Mouse (Mus musculus): ENCODE data around the gene Pde9a.
A peak's percentile ranks its signal among the peaks of the same experiment; 100 is the strongest.
"Not testable (repeated sequence)": the region's sequence is repeated elsewhere in the genome, so short reads cannot be mapped to it uniquely, and the experiment has no call there.

Gene Pde9a

DNA sequence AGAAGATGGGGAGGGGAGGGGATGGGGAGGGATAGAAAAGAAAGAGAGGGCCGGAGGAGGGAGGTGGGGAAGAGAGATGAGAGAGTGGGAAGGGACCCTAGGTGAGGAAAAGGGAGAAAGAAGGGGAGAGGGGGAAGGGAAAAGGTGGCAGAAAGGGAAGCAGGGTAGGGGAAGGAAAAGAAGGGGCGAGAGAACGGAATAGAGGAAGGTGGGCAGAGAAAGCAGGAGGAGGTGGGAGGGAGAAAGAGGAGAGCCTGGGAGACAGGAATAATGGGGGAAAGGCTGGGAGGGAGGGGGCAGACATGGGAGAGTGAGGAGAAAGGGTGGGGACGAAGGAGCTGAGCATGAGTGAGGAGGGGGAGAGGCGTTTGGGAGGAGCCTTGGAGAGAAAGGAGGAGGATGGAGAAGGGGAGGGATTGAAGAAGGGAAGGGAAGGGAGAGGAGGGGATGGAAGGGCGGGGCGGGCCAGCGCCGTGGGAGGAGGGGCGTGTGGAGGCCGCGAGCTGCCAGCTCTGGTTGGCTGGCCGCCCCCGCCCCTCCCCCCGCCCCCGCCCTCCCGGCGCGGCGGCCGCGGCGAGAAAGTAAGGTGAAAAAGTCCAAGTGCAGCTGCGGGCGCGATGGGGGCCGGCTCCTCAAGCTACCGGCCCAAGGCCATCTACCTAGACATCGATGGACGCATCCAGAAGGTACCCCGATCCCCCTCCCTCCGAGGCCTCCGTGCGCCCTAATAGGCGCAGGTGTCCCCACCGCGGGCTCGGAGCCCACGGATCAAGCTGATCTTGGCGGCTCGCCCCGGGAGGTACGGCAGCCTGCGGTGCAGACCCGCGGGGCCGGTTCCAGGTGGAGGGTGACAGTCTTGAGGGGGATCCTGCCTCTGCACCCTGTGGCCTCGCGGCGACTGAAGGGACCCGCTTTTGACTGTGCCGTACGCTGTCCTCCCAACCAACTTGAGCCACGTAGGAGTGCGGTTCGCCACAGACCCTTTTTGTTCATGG lies at the start of gene Pde9a:
Pde9a (plus strand) TSS at position 540 of the 995 bp plus-strand sequence.
- peak; percentile 50 for DNase-seq (ENCODE audit: low spot score)

DNA sequence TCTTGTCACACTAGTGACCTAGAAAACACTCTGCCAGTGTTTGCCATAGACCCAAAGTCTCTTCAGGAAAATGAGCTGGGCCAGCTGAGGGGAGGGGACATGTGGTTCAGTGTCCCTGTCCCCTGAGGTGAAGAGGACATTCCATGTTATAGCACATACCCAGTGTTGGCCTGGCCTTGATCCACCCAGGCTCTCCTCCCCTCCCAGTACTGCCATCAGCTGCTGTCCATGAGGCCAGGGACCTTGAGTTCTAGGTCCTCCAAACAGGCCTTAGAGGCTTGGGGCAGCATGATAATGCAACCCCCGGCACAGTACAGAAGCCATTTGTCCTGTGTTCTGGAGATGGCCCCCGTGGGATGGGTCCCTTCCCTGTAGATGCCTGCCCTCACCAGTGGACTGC lies 46.2 kb upstream of the Pde9a start:
- DNase-seq (ENCODE audit: low spot score) = peak; percentile 24

DNA sequence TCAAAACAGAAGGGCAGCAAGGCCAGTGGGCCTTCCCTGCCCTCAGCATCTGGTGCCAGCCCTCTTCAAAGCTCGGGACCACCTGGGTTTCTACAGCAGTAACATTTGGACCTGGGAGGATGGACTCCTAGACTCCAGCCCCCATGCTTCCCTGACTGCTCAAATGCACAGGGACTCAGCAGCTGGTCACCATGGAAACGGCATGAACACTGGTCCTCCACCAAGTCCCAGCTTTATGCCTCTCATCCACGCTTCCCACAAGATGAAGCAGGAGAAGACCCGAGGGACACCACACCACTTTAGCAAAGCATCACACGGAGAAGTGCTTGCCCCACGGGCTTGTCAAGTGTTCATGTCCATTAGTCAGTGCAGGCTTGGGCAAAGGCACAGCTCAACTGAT lies 43.8 kb upstream of the Pde9a start:
- no peak for DNase-seq (ENCODE audit: low spot score)

DNA sequence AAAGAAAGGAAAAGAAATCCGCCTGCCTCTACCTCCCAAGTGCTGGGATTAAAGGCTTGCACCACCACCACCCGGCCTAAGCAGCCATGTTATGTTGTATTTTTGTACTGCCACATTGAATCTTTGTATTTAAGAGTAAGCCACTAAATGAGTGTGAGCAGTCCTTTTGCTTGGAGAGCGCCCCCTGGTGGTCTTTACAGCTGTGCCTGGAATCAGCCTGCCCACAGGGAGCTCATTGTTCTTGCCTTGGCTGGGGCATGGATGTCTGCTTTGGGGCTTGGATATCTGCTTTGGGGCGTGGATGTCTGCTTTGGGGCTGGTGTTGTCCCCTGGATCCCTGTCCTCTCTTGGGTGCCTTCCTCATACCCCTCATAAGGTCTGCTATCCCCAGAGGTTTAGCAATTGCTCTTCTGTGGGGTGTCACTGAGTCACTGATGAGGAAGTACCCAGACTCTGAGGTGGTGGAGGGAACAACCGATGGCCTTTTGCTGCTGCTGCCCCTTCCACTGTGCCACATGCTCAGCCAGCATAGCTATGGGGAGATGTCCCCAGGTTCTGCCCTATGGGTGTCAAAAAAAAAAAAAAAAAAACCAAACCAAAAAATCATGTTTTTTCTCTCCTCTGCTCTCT lies 41.7 kb upstream of the Pde9a start:
- DNase-seq (ENCODE audit: low spot score) = no peak

DNA sequence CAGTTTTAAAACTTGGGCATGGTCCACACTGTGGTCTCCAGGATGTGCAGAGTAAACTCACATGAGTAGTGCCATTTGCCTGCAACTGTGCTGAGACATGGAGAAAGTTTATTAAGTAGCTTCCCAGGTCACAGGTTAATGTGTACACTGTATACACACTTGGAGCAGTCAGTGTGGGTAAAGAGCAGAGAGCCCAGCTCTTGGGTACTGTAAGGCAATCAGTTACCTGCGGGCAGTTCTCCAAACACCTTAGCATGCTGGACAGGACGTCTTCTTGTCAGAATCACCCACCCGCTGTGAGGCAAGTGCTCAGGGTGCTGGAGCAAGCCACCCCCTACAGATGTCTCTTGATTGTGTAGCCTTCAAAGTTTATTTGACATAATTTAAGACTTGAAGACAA lies 41.2 kb upstream of the Pde9a start:
- DNase-seq (ENCODE audit: low spot score) = no peak

DNA sequence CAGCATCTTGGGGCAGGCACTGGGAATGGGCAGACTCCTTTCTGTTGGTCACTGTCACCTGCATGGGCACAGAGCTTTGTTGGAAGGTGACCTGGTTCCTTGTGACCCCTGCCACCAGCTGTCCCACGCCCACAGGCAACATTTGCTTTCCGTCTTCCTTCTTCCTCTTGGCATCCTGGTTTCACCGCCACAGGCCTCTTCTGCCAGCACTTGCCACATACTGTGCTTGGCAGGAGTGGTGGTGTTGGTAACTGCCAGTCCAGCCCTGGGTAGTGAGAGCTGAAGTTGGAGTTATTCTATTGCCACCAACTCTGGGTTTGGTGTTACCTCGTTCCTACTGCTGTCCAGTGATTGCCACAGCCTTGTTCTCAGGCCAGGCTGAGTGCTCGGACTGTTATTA lies 37.9 kb upstream of the Pde9a start:
- DNase-seq (ENCODE audit: low spot score) = no peak

DNA sequence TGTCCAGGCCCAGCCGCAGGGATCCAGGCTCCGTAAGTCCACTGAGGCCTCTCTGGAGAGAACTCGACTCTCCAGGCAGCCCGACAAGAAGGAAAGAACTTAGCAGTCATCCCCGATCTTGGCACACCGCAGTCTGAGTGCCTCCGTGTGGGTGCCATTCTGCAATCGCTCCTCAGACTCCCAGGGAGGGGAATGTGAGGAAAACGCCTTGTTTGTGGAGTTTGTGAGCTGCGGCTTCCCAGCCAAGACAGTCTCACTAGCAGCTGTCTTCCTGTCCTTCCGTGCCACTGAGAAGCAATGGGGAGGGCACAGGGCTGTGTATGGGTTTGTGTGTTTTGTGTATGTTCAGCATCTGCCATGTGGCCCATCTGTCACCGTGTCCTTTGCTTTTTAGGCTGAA lies 36.6 kb upstream of the Pde9a start:
- no peak for DNase-seq (ENCODE audit: low spot score)

DNA sequence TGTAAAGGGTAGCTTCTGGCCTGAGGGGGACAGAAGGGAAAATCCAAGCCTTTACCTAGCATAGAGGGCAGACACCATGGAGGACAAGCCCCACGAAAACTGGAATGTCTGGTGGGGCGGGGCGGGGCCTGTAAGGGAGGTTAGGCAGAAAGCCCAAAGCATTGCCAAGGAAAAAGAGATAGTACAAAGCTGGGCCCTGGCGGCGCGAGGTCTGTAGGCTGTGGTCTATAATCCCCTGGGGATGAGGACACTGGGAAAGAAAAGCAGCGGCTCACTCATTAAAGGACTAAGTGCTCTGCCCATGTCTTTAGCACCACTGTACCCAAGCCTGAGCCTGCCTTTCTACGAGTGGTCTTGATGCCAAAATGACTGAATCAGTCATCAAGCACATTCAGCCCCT lies 34.0 kb upstream of the Pde9a start:
- no peak for DNase-seq (ENCODE audit: low spot score)

DNA sequence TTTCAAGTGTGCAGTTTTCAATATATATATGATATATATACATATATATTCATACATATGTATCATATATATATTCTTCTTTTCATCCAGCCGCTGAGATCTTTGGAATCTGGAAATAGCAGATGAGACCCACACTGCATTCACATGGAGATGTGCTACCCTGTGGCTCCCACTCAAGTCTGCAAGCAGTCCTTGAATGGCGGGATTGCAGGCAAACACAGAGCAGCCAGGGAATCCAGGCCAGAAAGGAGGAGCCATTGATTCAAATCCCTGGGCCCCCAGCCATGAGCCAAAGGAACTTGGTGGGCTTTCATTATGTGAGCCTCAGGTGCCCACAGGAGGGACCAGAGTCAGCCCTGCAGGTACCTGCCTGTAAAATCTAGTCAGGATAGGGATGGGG lies 32.8 kb upstream of the Pde9a start:
- DNase-seq (ENCODE audit: low spot score) = no peak

DNA sequence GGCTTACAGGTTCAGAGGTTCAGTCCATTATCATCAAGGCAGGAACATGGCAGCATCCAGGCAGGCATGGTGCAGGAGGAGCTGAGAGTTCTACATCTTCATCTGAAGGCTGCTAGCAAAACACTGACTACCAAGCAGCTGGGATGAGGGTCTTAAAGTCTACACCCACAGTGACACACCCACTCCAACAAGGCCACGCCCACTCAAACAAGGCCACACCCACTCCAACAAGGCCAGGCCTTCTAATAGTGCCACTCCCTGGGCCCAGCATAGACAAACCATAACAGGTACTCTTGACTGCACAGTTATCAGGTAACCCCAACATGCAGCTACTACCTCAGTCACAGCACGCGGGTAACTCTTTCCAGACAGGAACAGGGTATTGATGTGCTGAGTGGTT lies 31.3 kb upstream of the Pde9a start:
- not testable (repeated sequence) for DNase-seq (ENCODE audit: low spot score)

DNA sequence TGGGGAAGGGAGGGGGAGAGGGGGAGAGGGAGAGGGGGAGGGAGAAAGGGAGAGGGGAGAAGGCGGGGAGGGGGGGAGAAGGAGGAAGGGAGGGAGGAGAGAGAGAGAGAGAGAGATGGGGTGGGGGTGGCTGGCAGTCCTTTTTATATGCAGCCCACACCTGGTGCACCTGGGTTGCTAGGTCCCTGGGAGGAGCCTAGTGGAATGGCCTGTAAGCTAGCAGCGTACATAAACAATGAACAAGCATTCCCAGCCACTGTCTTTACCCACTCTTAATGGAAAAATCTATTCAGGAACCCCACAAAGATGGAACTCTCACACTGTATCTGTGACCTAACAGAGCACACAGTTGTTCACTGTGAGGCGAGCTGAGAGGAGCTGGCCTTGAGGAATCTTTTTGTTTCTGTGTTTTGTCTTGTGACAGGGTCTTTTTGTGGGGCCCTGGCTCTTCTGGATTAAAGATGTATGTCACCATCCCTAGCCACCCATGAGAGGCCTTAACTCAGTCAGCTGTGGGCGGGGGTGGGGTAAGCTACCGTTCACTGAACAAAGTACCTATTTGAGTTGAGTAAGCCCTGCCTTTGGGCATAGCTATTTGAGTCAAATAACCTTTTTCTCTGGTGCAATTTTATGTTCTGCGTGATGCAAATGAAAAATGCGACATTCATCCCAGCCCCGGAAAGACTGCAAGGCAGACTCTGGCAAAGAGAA lies 30.1 kb upstream of the Pde9a start:
- DNase-seq (ENCODE audit: low spot score) = no peak

DNA sequence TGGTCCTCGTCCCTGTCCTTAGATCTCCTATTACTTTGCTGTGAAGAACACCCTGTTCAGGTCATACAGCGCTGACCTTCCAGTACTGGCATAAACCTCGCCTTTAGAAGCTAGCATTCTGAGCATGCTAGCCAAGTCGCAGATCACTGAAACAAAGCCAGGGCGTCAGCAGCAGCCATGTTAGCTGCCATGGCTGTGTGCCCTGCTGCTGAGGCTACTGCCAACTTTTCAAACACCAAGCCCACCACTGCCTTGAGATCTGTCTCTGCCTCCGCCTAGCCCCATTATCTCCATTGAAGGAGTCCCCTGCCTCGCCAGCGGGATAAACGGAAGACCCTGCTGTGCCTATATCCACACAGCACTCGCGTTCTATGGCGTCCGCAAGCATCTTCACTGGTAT lies 25.4 kb upstream of the Pde9a start:
- no peak for DNase-seq (ENCODE audit: low spot score)

DNA sequence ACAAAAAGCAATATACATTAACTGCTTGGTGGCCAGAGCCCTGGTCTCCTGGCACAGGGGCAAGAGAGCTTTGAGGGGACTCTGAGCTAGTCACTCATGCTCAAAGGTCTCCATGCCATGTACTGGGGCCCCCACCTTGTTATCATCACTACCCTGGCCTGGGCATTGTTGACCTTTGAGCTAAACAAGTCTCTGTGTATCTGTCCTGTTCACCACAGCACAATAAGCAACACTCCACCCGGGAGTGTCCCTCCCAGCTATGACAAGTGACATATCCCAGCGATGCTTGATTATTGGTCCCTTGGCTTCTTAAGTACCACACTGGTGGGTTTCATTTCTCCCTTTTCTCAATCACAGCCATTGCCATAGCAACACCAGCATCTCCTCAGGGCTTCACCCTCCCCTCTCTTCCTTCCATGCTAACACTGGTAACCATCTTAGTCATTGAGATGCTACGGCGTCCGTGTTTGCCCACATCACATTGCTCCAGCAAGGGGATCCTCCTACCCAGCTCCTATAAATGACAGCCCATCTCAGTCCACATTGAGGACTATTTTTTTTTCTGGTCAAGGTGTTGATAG lies 20.3 kb upstream of the Pde9a start:
- DNase-seq (ENCODE audit: low spot score) = no peak

DNA sequence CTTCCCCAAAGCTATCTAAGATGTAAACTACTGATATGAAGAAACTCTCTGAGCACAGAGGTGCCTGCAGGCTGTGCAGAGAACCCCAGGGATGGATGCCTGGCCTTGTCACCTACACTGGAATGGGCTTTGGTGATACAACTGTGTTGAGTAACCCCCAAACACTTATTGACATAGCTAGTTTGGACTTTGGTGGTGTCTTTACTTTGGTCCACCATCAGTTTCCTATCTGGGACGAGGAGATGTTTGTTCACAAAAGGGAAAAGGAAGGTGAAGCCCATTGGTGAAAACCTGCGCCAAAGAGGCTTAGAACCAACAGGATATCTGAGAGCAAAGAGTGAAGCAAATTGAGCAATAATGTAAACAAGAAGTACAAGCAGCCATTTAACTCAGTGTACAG lies 15.8 kb upstream of the Pde9a start:
- DNase-seq (ENCODE audit: low spot score) = no peak

DNA sequence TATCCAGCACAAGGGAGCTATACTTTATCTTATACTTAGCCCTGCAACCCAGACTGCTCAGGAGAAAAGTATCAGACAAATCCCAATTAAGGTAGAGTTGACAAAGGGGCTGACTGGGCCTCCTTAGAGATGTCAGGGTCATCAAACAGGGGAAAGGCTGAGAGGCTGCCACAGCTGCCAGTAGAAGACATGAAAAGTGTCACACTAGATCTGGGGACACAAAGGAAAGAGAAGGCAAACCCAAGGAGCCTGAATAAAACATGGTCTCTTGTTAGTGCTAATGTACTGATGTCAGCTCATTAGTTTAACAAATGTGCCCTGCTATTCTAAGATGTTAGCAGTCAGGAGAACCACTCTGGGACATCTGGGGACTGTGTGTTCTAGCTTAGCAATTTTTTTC lies 15.1 kb upstream of the Pde9a start:
- no peak for DNase-seq (ENCODE audit: low spot score)

DNA sequence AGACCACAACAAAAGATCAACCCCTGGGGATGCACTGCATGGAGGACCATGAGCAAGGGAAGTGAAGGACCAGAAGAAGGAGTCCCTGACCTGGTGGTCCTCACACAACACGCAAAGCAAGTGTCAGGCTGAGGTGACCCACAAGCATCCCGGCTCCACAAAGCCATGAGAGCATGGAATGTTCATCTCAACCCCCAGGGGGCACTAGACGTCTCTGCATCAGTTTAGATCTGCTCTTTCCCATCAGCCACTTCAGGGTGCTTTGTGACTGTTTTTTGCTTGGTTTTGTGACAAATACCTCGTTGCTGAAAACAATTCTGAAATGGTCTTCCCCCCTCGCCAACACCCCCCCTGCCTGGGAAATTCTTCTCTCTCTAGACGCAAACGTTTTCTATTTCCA lies 8.0 kb upstream of the Pde9a start:
- no peak for DNase-seq (ENCODE audit: low spot score)

DNA sequence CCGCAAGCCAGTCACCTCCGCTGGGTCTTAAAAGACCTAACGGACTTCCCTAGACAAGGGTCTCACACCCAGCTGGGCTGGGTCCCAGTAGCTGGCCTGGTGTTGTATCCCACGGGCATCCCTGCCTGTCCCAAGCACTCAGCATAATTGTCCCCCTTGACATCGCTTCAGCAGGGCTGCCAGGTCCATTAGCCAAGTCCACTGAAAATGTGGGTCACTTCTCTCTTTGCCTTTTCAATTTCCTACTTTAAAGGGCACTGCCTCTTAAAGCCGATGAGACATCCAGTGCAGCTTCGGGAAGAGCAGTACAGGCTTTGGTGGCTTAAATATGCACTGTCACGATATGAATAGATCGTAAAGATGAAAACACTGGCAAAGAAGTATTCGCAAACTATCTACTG lies 7.6 kb upstream of the Pde9a start:
- no peak for DNase-seq (ENCODE audit: low spot score)

DNA sequence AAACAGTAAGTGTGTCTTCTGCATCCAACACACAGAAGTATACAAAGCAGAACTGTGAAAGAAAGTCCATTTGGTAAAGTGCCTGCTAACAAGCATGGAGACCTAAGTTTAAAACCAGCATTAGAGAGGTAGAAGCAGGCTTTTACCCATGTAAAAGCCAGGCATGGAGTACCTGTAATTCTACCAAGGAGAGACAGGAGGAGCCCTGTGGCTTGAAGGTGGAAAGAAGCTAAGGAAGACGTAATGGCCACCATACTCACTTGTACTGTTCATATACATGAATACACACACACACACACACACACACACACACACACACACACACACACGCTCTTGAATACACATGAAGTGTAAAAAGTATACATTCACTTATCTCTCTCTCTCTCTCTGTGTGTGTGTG lies 6.9 kb upstream of the Pde9a start:
- DNase-seq (ENCODE audit: low spot score) = no peak

DNA sequence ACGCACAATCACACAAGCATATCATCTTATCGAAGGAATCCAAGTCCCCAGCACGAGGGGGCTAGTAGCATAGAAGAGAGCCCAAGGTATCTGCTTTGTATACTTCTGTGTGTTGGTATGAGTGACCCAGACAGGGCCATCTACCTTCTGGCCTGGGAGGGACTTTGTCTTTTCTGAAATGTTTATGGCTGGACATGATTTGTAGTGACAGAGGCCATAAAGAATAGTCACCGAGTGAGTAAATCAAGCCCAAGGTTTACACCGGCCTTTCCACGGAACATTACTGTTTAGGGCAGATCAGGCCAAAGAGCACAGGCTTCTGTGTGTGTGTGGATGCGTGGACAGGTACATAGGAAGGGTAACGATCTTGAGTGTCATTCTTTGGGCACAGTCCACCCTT lies 6.1 kb upstream of the Pde9a start:
- no peak for DNase-seq (ENCODE audit: low spot score)

DNA sequence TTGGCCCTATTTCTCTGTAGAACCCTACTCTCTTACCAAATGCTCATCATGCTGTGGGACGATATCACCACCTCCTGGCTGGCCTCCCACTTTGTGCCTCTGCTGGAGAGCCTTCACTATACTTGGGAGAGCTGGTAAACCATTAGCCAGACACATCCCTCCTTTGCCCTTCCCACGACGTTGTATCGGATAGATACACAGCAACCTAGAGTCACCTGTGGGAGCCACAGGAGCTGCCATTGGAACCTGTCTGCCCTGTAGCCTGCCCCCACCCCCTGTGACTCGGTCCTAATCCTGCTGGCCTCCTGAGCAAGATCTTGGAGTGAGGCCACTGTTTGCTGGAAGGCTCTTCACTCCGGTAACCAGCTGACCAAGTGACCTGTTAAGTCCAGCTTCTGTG lies 2.7 kb upstream of the Pde9a start:
- no peak for DNase-seq (ENCODE audit: low spot score)

DNA sequence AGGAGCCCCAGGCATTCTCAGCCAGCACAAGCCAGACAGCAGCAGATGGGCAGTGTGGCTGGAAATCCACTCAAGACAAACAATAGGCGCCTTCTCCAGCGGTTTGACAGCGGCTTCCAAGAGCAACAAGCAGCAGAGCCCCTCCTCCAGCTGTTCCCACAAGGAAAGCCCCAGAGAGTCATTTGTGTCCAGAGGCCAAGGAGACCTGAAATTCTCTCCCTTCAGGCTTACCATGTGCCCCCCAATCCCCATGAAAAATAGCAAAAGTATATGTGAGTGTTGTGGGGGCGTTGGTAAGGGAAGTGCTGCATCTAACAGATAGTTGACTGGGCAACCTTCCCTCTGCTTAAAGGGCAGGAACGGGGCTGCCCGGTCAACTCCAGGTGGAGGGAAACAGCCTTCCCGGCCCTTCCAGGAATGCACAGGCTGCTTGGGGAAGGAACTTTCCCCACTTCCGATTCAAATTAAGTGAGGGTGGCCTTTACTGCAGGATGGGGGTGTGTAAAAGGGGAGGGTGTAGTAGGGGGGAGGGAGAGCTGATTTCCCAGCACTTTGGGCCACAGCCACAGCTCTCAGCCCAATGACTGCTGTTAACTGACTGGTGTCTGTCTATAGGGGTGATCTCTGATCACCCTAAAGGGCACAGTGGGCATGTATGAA lies 912 bp upstream of the Pde9a start:
- DNase-seq (ENCODE audit: low spot score) = no peak

DNA sequence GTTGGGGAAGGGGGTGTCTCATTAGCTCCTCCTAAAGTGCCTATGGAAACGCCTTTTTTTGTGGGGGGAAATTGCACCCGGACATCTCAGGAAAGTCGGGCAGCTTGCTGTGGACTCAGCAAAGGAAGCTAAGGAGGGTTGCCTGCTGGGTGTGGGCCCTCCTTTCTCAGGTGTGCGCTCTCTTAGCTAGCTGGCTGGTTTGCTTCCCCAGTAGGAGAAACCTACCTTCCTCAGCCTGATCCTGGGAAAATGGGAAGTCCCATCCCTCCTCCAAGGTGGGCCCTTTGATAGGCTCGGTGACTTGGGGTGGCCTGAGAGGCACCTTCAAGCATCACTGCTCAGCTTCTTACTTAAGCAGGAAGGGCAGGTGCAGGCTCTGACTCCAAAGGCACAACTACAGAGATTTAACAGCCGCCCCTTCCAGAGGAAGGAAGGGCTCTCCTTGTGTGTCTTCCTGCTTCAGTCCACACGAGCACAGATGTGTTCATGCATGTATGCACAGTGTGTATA lies 811 bp downstream of the Pde9a start:
- DNase-seq (ENCODE audit: low spot score) = no peak
